Mouse (Mus musculus) urinary bladder, adult 2 months (tissue): ENCODE measurements around the gene Pdzk1ip1. TPM values are rescaled to one million over a fixed set of nuclear protein-coding genes. Genes with fewer than 3 reads are reported as not detected.

Experiments used
- DNase-seq: peaks from one replicate; pipeline ENCODE4 v3.0.0; 2022; ENCODE audit warnings: low spot score
- polyA plus RNA-seq: library from polyadenylated mRNA; depleted of rRNA; stranded (reverse); fragments of >200 nt; gene quantifications from 2 replicates; pipeline ENCODE4 v1.2.3, GENCODE M21; 2012; rRNA removed

The Pdzk1ip1 gene
- polyA plus RNA-seq, 1 experiment = 106 TPM

- DNase-seq = no peak
Observed at GRCm38 (mm10) chr4:115123507-115123906, 35.0 kb downstream of the Pdzk1ip1 start.

DNA sequence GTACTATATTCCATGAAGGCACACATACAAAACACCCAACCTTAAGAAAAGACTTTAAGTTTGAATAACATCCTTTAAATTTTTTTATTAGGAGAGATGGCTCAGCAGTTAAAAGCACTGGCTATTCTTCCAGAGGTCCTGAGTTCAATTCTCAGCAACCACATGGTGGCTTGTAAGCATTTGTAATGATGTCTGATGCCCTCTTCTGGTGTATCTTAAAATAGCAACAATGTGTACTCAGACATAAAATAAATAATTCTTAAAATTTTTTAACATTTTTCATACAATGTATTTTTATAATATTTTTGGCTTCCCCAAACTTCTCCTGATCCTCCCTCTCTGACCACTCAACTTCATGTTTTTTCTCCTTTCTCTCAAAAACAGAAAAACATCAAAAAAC lies 36.2 kb downstream of the Pdzk1ip1 start:
- no peak for DNase-seq

- DNase-seq = no peak
Observed at GRCm38 (mm10) chr4:115133085-115133484, 44.6 kb downstream of the Pdzk1ip1 start.

DNA sequence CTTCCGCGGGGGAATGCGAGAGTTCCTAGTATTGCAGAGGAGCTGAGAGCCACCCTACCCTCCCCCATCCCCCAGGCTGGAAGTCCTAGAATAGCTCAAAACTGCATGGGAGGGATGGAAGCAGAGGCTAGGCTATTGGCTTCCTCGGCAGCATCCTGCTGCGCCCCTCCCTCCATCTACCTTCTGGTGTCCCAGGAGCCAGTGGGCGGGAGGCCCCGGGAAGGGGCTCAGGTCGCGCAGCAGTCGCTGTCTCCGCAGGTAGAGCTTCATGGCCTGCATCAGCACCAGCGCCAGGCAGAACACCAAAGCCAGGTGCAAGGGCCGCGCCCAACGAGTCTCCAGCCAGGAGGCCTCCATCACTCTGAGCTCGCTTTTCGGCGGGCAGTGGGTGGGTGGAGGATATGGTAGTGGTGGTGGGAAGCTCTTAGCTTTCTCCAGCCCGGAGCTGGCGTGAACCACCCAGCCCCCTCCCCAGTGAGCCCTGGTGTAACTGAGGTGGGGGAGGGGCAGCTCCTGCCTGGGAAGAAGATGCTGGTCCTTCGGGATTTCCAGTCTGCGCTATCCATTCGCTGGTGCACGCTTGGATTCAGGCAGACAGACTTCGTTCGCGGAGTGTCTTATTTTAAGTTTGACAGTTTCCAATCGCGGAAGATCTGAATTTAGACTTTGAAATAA lies 45.2 kb downstream of the Pdzk1ip1 start, which contains the start of gene Cyp4x1:
Gene Cyp4x1, minus strand, starts transcription at position 661 of the 675 bp plus-strand sequence.
- no peak for DNase-seq

DNA sequence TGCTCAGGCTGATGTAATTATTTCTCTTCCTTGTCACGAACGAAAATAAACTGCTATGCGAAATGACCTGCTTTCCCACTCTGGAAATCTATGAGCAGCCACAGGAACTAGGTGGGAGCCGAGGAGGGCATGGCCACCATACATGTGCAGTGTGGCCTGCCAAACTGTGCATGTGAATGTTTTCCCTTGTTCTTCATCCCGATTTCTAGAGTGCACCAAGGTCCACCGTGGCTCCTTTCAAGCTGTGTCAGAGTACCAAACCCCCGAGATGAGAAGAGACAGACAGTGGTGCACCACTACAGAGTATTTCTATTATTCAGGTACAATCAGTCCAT lies 45.8 kb downstream of the Pdzk1ip1 start:
- no peak for DNase-seq

Other genes starting within 250 kb of the Pdzk1ip1 start
- 0.66 and 0.97 TPM in 2 replicates for gene Foxd2, start 179.8 kb upstream of the Pdzk1ip1 start, polyA plus RNA-seq
- gene Foxe3, start 162.7 kb upstream of the Pdzk1ip1 start, polyA plus RNA-seq = not detected in 2 replicates
- gene Cmpk1, start 101.5 kb upstream of the Pdzk1ip1 start, polyA plus RNA-seq = 38.7 and 44.9 TPM in 2 replicates
- 0.43 and 0.52 TPM in 2 replicates for gene Stil, start 88.5 kb upstream of the Pdzk1ip1 start, polyA plus RNA-seq
- gene Tal1, start 32.3 kb upstream of the Pdzk1ip1 start, polyA plus RNA-seq = 2.1 and 2.2 TPM in 2 replicates
- 0.04 TPM in 1 of 2 replicates, not detected in the other for gene Cyp4x1, start 45.6 kb downstream of the Pdzk1ip1 start, polyA plus RNA-seq
- not detected in 2 replicates for gene Cyp4a29, start 153.4 kb downstream of the Pdzk1ip1 start, polyA plus RNA-seq
- not detected in 2 replicates for gene Cyp4a12a, start 210.3 kb downstream of the Pdzk1ip1 start, polyA plus RNA-seq